Mouse (Mus musculus) limb, embryonic 14.5 days (tissue): ENCODE results near the gene Lrrfip1. TPM values are rescaled to one million over a fixed set of nuclear protein-coding genes. Genes with fewer than 3 reads are reported as not detected.

Experiments used
- ATAC-seq: fragments of 200-750 bp; cut with Nextera tagmentation; 2 replicates; pipeline ENCODE4 v1.8.0; 2017; ENCODE audit warnings: low read depth, moderate number of reproducible peaks, moderate TSS enrichment; ENCODE audit not compliant: low FRiP score
- DNase-seq: peaks from one replicate; pipeline ENCODE4 v3.0.0-alpha.2; 2015; ENCODE audit warnings: low spot score
- H3K27ac ChIP-seq: fragments of 300-500 bp; sonication (generic); replicated peaks from 2 replicates; pipeline ENCODE4 v1.5.1; 2014; ENCODE audit warnings: low read depth, mild to moderate bottlenecking, low read length, moderate library complexity, mixed read lengths
- H3K27me3 ChIP-seq: fragments of 300-500 bp; sonication (generic); 2 replicates; pipeline ENCODE4 v1.6.1; 2014; ENCODE audit warnings: low read length, mixed read lengths; ENCODE audit not compliant: control insufficient read depth, insufficient read depth
- H3K36me3 ChIP-seq: fragments of 300-500 bp; sonication (generic); 2 replicates; pipeline ENCODE4 v1.6.1; 2014; ENCODE audit warnings: mild to moderate bottlenecking, low read length, moderate library complexity, mixed read lengths; ENCODE audit not compliant: control insufficient read depth, insufficient read depth
- H3K4me1 ChIP-seq: fragments of 300-500 bp; sonication (generic); 2 replicates; pipeline ENCODE4 v1.6.1; 2014; ENCODE audit warnings: antibody characterized with exemption, low read length, mixed read lengths; ENCODE audit not compliant: control insufficient read depth, insufficient read depth
- H3K4me2 ChIP-seq: fragments of 300-500 bp; sonication (generic); replicated peaks from 2 replicates; pipeline ENCODE4 v1.6.1; 2014; ENCODE audit warnings: low read depth, mild to moderate bottlenecking, low read length, moderate library complexity; ENCODE audit not compliant: severe bottlenecking
- H3K4me3 ChIP-seq: fragments of 300-500 bp; sonication (generic); replicated peaks from 2 replicates; pipeline ENCODE4 v1.5.1; 2014; ENCODE audit warnings: low read length
- H3K9ac ChIP-seq: fragments of 300-500 bp; sonication (generic); 2 replicates; pipeline ENCODE4 v1.6.1; 2014; ENCODE audit warnings: mild to moderate bottlenecking, low read depth, low read length, moderate library complexity; ENCODE audit not compliant: severe bottlenecking
- H3K9me3 ChIP-seq: fragments of 300-500 bp; sonication (generic); 2 replicates; pipeline ENCODE4 v1.6.1; 2016; ENCODE audit warnings: low read length; ENCODE audit not compliant: control insufficient read depth
- POLR2A ChIP-seq: fragments of 200-500 bp; IDR thresholded peaks from 2 replicates; pipeline ENCODE4 v1.8.0; 2012; ENCODE audit warnings: inconsistent platforms, mild to moderate bottlenecking, moderate library complexity, borderline replicate concordance; ENCODE audit not compliant: insufficient read depth, insufficient read length; ENCODE audit errors: extremely low read depth
- WGBS: fragments of 180-500 bp; shearing (Covaris S2); extraction: QIAGEN DNeasy Blood & Tissue Kit; methylation state at CpG from one replicate; pipeline ENCODE4 v1.1.7; 2014; 5-methylcytosine and 5-hydroxymethylcytosine counted together
- polyA plus RNA-seq, 2 experiments: library from polyadenylated mRNA; depleted of rRNA in 1 of 2; stranded (reverse) in 1 of 2; unstranded in 1 of 2; fragments of >200 nt; fragmentation: Nextera tagmentation in 1 of 2; extraction: Ambion mirVana in 1 of 2; gene quantifications; 2 replicates each; pipeline versions ENCODE4 v1.2.1 to v1.2.3; 2012 to 2014

The Lrrfip1 gene
- polyA plus RNA-seq, 2 experiments: 41.6 to 44.3 TPM

- 79% methylated on average over 8 of the region's 8 CpGs for WGBS
- DNase-seq (no peak), ATAC-seq (no peak)
- Histone ChIP-seq H3K9ac (no peak overlapping the region), H3K9me3 (no peaks in the 10 kb centered on the region), H3K27me3 (no peaks in the 10 kb centered on the region), H3K4me3 (no peak overlapping the region), H3K36me3 (0 out of 2 replicates have a peak, but pooled peaks cover 2% of the 10 kb centered on the region), H3K4me2 (no peak overlapping the region), H3K27ac (no peak overlapping the region), H3K4me1 (peaks cover 24% of the 10 kb centered on the region)
- no peak for TF ChIP-seq POLR2A
Observed at GRCm38 (mm10) chr1:91084374-91084773, 85.8 kb downstream of the Lrrfip1 start.

- ATAC-seq (no peak), DNase-seq (no peak)
- no peak for TF ChIP-seq POLR2A
- H3K4me1 ChIP-seq: peaks cover 19% of the 10 kb centered on the region
- H3K27ac ChIP-seq: 0 out of 2 replicates have a peak overlapping the region, but pooled peaks have one; percentile 26
- no peak overlapping the region for H3K9ac ChIP-seq
- no peaks in the 10 kb centered on the region for H3K27me3 ChIP-seq
- no peak overlapping the region for H3K4me3 ChIP-seq
- H3K36me3 ChIP-seq: 0 out of 2 replicates have a peak, but pooled peaks cover 2% of the 10 kb centered on the region
- WGBS: 79% methylated on average over 10 of the region's 10 CpGs
- H3K9me3 ChIP-seq: no peaks in the 10 kb centered on the region
- no peak overlapping the region for H3K4me2 ChIP-seq
Observed at GRCm38 (mm10) chr1:91085009-91085408, 86.5 kb downstream of the Lrrfip1 start.

GRCm38 (mm10) chr1:91085686-91086085 is 87.1 kb downstream of the Lrrfip1 start:
- ATAC-seq (no peak), DNase-seq (peak; percentile 52)
- Histone ChIP-seq H3K4me1 (peaks cover 19% of the 10 kb centered on the region), H3K9me3 (no peaks in the 10 kb centered on the region), H3K27me3 (no peaks in the 10 kb centered on the region), H3K4me3 (no peak overlapping the region), H3K4me2 (no peak overlapping the region; the same call in 1 of the 2 replicates), H3K27ac (0 out of 2 replicates have a peak overlapping the region, but pooled peaks have one; percentile 38), H3K9ac (no peak overlapping the region), H3K36me3 (0 out of 2 replicates have a peak, but pooled peaks cover 2% of the 10 kb centered on the region)
- TF ChIP-seq POLR2A: no peak
- 24% methylated on average over 2 of the region's 2 CpGs for WGBS

DNA sequence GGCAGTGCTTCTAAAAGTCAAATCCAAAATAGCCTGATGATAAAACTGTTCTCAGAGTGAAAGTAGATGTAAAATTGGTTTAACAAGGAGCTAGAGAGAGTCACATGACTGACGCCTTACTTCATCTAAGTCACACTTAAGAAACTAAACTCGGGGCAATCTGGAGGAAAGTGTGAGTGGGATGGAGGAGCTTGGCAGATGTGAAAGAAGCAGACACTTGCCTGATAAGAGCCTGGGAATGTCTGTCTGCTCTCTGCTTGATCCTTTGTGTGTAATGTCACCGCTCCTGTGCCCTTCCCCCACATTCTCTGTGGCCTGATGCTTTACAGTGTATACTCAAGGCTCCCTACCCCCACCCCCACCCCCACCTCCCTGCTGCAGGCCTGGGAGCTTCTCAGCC is 87.8 kb downstream of the Lrrfip1 start:
- H3K9ac ChIP-seq: peak overlapping the region; percentile 34; the same call in 1 of the 2 replicates
- DNase-seq (no peak), ATAC-seq (no peak)
- 27% methylated on average over 3 of the region's 3 CpGs for WGBS
- no peaks in the 10 kb centered on the region for H3K27me3 ChIP-seq
- no peaks in the 10 kb centered on the region for H3K9me3 ChIP-seq
- TF ChIP-seq POLR2A: no peak
- peaks cover 19% of the 10 kb centered on the region for H3K4me1 ChIP-seq
- no peak overlapping the region for H3K4me2 ChIP-seq
- no peak overlapping the region for H3K27ac ChIP-seq
- H3K4me3 ChIP-seq: no peak overlapping the region
- H3K36me3 ChIP-seq: 0 out of 2 replicates have a peak, but pooled peaks cover 2% of the 10 kb centered on the region

DNA sequence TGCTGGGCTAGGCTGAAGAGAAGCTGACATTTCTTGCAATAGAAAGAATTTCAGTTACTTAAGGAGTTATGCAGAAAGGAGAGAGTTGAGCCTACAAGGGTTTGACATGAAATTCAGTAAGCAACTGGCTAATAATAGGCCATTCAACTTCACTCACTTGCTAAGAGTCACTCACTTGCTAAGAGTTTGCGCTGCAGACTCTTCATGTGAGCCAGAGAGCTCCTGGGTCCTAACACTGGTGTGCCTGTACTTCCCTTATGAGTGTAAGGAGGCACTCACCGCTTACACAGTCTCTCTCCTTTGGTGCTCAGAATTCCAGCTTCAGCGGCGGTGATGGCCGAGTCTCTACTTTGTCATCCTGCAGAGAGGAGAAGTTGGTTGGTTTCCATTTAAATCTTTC is 88.2 kb downstream of the Lrrfip1 start:
- Histone ChIP-seq H3K9ac (peak overlapping the region; percentile 34; the same call in 1 of the 2 replicates), H3K4me1 (peaks cover 19% of the 10 kb centered on the region), H3K27me3 (no peaks in the 10 kb centered on the region), H3K9me3 (no peaks in the 10 kb centered on the region), H3K4me2 (no peak overlapping the region), H3K4me3 (no peak overlapping the region), H3K36me3 (0 out of 2 replicates have a peak, but pooled peaks cover 2% of the 10 kb centered on the region), H3K27ac (no peak overlapping the region)
- 88% methylated on average over 5 of the region's 5 CpGs for WGBS
- TF ChIP-seq POLR2A: no peak
- DNase-seq: no peak
- ATAC-seq: no peak
